Mouse (Mus musculus) brown adipose tissue, adult 24 weeks (tissue): ENCODE measurements around the gene Cct3. TPM values are rescaled to one million over a fixed set of nuclear protein-coding genes. Genes with fewer than 3 reads are reported as not detected.

Experiments
- H3K27ac ChIP-seq: fragments of 200-500 bp; replicated peaks from 2 replicates; pipeline ENCODE4 v1.5.1; 2012; ENCODE audit warnings: low read depth, mild to moderate bottlenecking, low read length
- H3K4me1 ChIP-seq: fragments of 200-500 bp; 2 replicates; pipeline ENCODE4 v1.6.1; 2012; ENCODE audit warnings: low read length, mixed read lengths; ENCODE audit not compliant: control insufficient read depth, insufficient read depth, insufficient read length
- H3K4me3 ChIP-seq: fragments of 200-500 bp; 2 replicates; pipeline ENCODE4 v1.5.1; 2012; ENCODE audit warnings: low read depth, mild to moderate bottlenecking, low read length, moderate library complexity; ENCODE audit not compliant: insufficient read depth
- polyA plus RNA-seq: library from polyadenylated mRNA; stranded (reverse); fragments of >200 nt; gene quantifications from 2 replicates; pipeline ENCODE4 v1.2.4, GENCODE M21; 2012; ENCODE audit not compliant: missing spikeins, insufficient read depth, insufficient read length

The Cct3 gene
- polyA plus RNA-seq, 1 experiment, result 120 TPM

GRCm38 (mm10) chr3:88334902-88335435 lies 38.1 kb downstream of the Cct3 start:
- H3K4me1 ChIP-seq, result peaks cover 12% of the 10 kb centered on the region; the same call in 1 of the 2 replicates
- H3K4me3 ChIP-seq, result peak overlapping the region; percentile 93
- H3K27ac ChIP-seq, result peak overlapping the region; percentile 74

- Histone ChIP-seq H3K4me1 (peaks cover 12% of the 10 kb centered on the region; the same call in 1 of the 2 replicates), H3K27ac (peak overlapping the region; percentile 87), H3K4me3 (peak overlapping the region; percentile 93)
These were observed 38.6 kb downstream of the Cct3 start for GRCm38 (mm10) chr3:88335436-88336053.

- H3K27ac ChIP-seq, result peak within 1 kb of the TSS; percentile 91
- peak within 1 kb of the TSS; percentile 93 for H3K4me3 ChIP-seq
- H3K4me1 ChIP-seq, result peaks cover 12% of the 10 kb centered on the region; the same call in 1 of the 2 replicates
These were observed 39.4 kb downstream of the Cct3 start, which contains the start of the genes Tmem79 and Smg5 for GRCm38 (mm10) chr3:88336058-88337013. Tmem79 (minus strand) TSS chr3:88336148. Smg5 (plus strand) TSS chr3:88336260.

GRCm38 (mm10) chr3:88337367-88338020 lies 40.6 kb downstream of the Cct3 start:
- Histone ChIP-seq H3K4me3 (peak overlapping the region; percentile 36), H3K4me1 (peaks cover 8% of the 10 kb centered on the region; the same call in 1 of the 2 replicates), H3K27ac (peak overlapping the region; percentile 65)

GRCm38 (mm10) chr3:88338316-88338715 lies 41.4 kb downstream of the Cct3 start:
- H3K4me3 ChIP-seq, result no peak overlapping the region
- no peak overlapping the region for H3K27ac ChIP-seq
- H3K4me1 ChIP-seq, result peaks cover 4% of the 10 kb centered on the region; the same call in 1 of the 2 replicates

GRCm38 (mm10) chr3:88339006-88339405 lies 42.1 kb downstream of the Cct3 start:
- Histone ChIP-seq H3K4me1 (peaks cover 4% of the 10 kb centered on the region; the same call in 1 of the 2 replicates), H3K27ac (peak overlapping the region; percentile 5; the same call in 1 of the 2 replicates), H3K4me3 (no peak overlapping the region)

- Histone ChIP-seq H3K4me1 (peaks cover 4% of the 10 kb centered on the region; the same call in 1 of the 2 replicates), H3K4me3 (no peak overlapping the region), H3K27ac (no peak overlapping the region)
These were observed 53.8 kb downstream of the Cct3 start for GRCm38 (mm10) chr3:88350732-88351131.

GRCm38 (mm10) chr3:88352907-88353306 lies 56.0 kb downstream of the Cct3 start:
- peaks cover 9% of the 10 kb centered on the region for H3K4me1 ChIP-seq
- no peak overlapping the region for H3K4me3 ChIP-seq
- H3K27ac ChIP-seq, result peak overlapping the region; percentile 91

- Histone ChIP-seq H3K27ac (peak overlapping the region; percentile 96), H3K4me1 (peaks cover 9% of the 10 kb centered on the region), H3K4me3 (no peak overlapping the region)
These were observed 57.7 kb downstream of the Cct3 start for GRCm38 (mm10) chr3:88354396-88355165.

- Histone ChIP-seq H3K4me1 (peaks cover 5% of the 10 kb centered on the region; the same call in 1 of the 2 replicates), H3K27ac (no peak overlapping the region), H3K4me3 (no peak overlapping the region)
These were observed 62.7 kb downstream of the Cct3 start for GRCm38 (mm10) chr3:88359584-88359983.

GRCm38 (mm10) chr3:88359989-88360388 lies 63.1 kb downstream of the Cct3 start:
- H3K27ac ChIP-seq, result no peak overlapping the region
- peaks cover 8% of the 10 kb centered on the region; the same call in 1 of the 2 replicates for H3K4me1 ChIP-seq
- no peak overlapping the region for H3K4me3 ChIP-seq

- Histone ChIP-seq H3K4me3 (no peak overlapping the region), H3K27ac (no peak overlapping the region)
These were observed 64.2 kb downstream of the Cct3 start for GRCm38 (mm10) chr3:88361096-88361495.

GRCm38 (mm10) chr3:88361612-88362313 lies 64.8 kb downstream of the Cct3 start:
- Histone ChIP-seq H3K27ac (0 out of 2 replicates have a peak overlapping the region, but pooled peaks have one; percentile 15), H3K4me3 (no peak overlapping the region), H3K4me1 (peaks cover 2% of the 10 kb centered on the region; the same call in 1 of the 2 replicates)

More at GRCm38 (mm10) chr3:88361096-88361495, 64.2 kb downstream of the Cct3 start:
- peaks cover 5% of the 10 kb centered on the region; the same call in 1 of the 2 replicates for H3K4me1 ChIP-seq
